Mouse (Mus musculus) brain, embryonic 14.5 days (tissue): ENCODE measurements at regions not wholly inside any gene's neighbourhood (a gene's known extent, or its start where the extent isn't known, plus 50 kb on each side); places are given as distances from the start of the nearest gene placed in this dataset.

Experiments
- CTCF ChIP-seq: fragments of 200-500 bp; IDR thresholded peaks from 2 replicates; pipeline ENCODE4 v1.5.1; 2012; ENCODE audit warnings: inconsistent platforms, mild to moderate bottlenecking, moderate library complexity, borderline replicate concordance; ENCODE audit not compliant: insufficient read depth, insufficient read length; ENCODE audit errors: extremely low read depth
- POLR2A ChIP-seq: fragments of 200-500 bp; IDR thresholded peaks from 2 replicates; pipeline ENCODE4 v1.6.1; 2012; ENCODE audit warnings: mild to moderate bottlenecking, inconsistent platforms, borderline replicate concordance; ENCODE audit not compliant: poor library complexity, insufficient read depth, insufficient read length, severe bottlenecking; ENCODE audit errors: extremely low read depth

DNA sequence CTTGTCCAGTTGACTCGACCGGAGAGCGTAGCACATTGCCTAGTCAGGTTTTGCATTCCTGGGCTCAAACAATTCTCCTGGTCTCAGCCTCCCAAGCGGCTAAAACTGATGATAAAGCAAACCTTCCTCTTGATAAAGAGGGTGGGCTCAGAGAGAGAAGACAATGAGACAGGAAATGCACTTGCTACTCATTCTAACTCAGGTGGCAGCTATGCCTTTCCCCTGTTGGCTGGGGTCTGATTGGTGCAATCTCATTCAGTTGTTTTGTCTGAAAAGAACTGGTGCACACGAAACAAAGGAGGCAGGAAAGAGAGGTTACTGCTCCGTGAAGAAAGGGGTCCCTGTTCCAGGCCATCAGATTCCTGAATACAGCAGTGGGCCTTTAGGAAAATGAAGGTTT lies 80.0 kb upstream of the Pmch start:
- TF ChIP-seq POLR2A (no peak), CTCF (no peak)
